Mouse (Mus musculus) lung, adult 2 months (tissue): ENCODE results near the gene Dyrk3. TPM values are rescaled to one million over a fixed set of nuclear protein-coding genes. Genes with fewer than 3 reads are reported as not detected.

ENCODE experiments used
- DNase-seq: peaks from one replicate; pipeline ENCODE4 v3.0.0; 2022
- H3K4me1 ChIP-seq: fragments of 200-500 bp; 2 replicates; pipeline ENCODE4 v1.6.1; 2011; ENCODE audit warnings: low read length; ENCODE audit not compliant: control insufficient read depth, insufficient read depth
- H3K4me3 ChIP-seq: fragments of 200-500 bp; replicated peaks from 2 replicates; pipeline ENCODE3; 2011; ENCODE audit warnings: low read depth, mild to moderate bottlenecking, control low read depth, low read length; ENCODE audit errors: extremely low read depth
- CTCF ChIP-seq: fragments of 200-500 bp; IDR thresholded peaks from 2 replicates; pipeline ENCODE4 v1.5.1; 2011; ENCODE audit warnings: mild to moderate bottlenecking, low read length, control low read depth; ENCODE audit not compliant: insufficient read depth
- POLR2A ChIP-seq: fragments of 200-500 bp; IDR thresholded peaks from 2 replicates; pipeline ENCODE4 v1.6.1; 2011; ENCODE audit warnings: low read depth, mild to moderate bottlenecking, control low read depth, low read length, borderline replicate concordance; ENCODE audit errors: extremely low read depth
- WGBS: fragments of 180-500 bp; shearing (Covaris S2); methylation state at CpG from one replicate; pipeline ENCODE4 v1.1.7; 2018; 5-methylcytosine and 5-hydroxymethylcytosine counted together
- polyA plus RNA-seq: library from polyadenylated mRNA; depleted of rRNA; stranded (reverse); fragments of >200 nt; gene quantifications from 2 replicates; pipeline ENCODE4 v1.2.3, GENCODE M21; 2012

Dyrk3 gene
- polyA plus RNA-seq, 1 experiment = 1.9 TPM

GRCm38 (mm10) chr1:131180386-131180785 lies 42.2 kb upstream of the Dyrk3 start:
- no peaks in the 10 kb centered on the region; the same call in 1 of the 2 replicates for H3K4me1 ChIP-seq
- 96% methylated on average over 7 of the region's 7 CpGs for WGBS
- no peak overlapping the region for H3K4me3 ChIP-seq
- TF ChIP-seq CTCF (no peak), POLR2A (no peak)
- no peak for DNase-seq

- Histone ChIP-seq H3K4me3 (no peak overlapping the region), H3K4me1 (no peaks in the 10 kb centered on the region; the same call in 1 of the 2 replicates)
- DNase-seq = no peak
- 79% methylated on average over 5 of the region's 5 CpGs for WGBS
- TF ChIP-seq POLR2A (no peak), CTCF (no peak)
Measured at GRCm38 (mm10) chr1:131178083-131178482, 39.9 kb upstream of the Dyrk3 start.

- DNase-seq = no peak
- H3K4me3 ChIP-seq = no peak overlapping the region
- 50% methylated on average over 4 of the region's 4 CpGs for WGBS
- H3K4me1 ChIP-seq = no peaks in the 10 kb centered on the region; the same call in 1 of the 2 replicates
- TF ChIP-seq CTCF = no peak
- TF ChIP-seq POLR2A = no peak
Measured at GRCm38 (mm10) chr1:131177249-131177648, 39.1 kb upstream of the Dyrk3 start.

- DNase-seq = no peak
- TF ChIP-seq POLR2A (no peak), CTCF (no peak)
- Histone ChIP-seq H3K4me1 (no peaks in the 10 kb centered on the region; the same call in 1 of the 2 replicates), H3K4me3 (no peak overlapping the region)
- WGBS = 97% methylated on average over 8 of the region's 8 CpGs
Measured at GRCm38 (mm10) chr1:131175819-131176218, 37.7 kb upstream of the Dyrk3 start.

- H3K4me1 ChIP-seq = no peaks in the 10 kb centered on the region; the same call in 1 of the 2 replicates
- 100% methylated on average over 1 of the region's 1 CpGs for WGBS
- no peak for DNase-seq
- H3K4me3 ChIP-seq = no peak overlapping the region
- TF ChIP-seq POLR2A (no peak), CTCF (no peak)
Measured at GRCm38 (mm10) chr1:131175189-131175588, 37.0 kb upstream of the Dyrk3 start.

GRCm38 (mm10) chr1:131174299-131174861 lies 36.2 kb upstream of the Dyrk3 start:
- 75% methylated on average over 12 of the region's 12 CpGs for WGBS
- TF ChIP-seq POLR2A = no peak
- no peak for TF ChIP-seq CTCF
- DNase-seq = no peak
- Histone ChIP-seq H3K4me1 (no peaks in the 10 kb centered on the region; the same call in 1 of the 2 replicates), H3K4me3 (no peak overlapping the region)

- 45% methylated on average over 6 of the region's 6 CpGs for WGBS
- Histone ChIP-seq H3K4me1 (no peaks in the 10 kb centered on the region; the same call in 1 of the 2 replicates), H3K4me3 (no peak overlapping the region)
- TF ChIP-seq POLR2A (no peak), CTCF (no peak)
- DNase-seq = no peak
Measured at GRCm38 (mm10) chr1:131173809-131174208, 35.7 kb upstream of the Dyrk3 start.

- no peaks in the 10 kb centered on the region; the same call in 1 of the 2 replicates for H3K4me1 ChIP-seq
- no peak for DNase-seq
- TF ChIP-seq POLR2A (peak; percentile 62; the same call in 1 of the 2 replicates), CTCF (no peak)
- WGBS = 65% methylated on average over 7 of the region's 7 CpGs
- no peak overlapping the region for H3K4me3 ChIP-seq
Measured at GRCm38 (mm10) chr1:131173001-131173400, 34.9 kb upstream of the Dyrk3 start.

- Histone ChIP-seq H3K4me1 (no peaks in the 10 kb centered on the region), H3K4me3 (no peak overlapping the region)
- DNase-seq = no peak
- TF ChIP-seq POLR2A (no peak), CTCF (no peak)
- WGBS = 93% methylated on average over 10 of the region's 10 CpGs
Measured at GRCm38 (mm10) chr1:131167612-131168011, 29.5 kb upstream of the Dyrk3 start.

GRCm38 (mm10) chr1:131164427-131164826 lies 26.3 kb upstream of the Dyrk3 start:
- H3K4me3 ChIP-seq = no peak overlapping the region
- TF ChIP-seq POLR2A (no peak), CTCF (no peak)
- WGBS = 76% methylated on average over 6 of the region's 6 CpGs
- peaks cover 6% of the 10 kb centered on the region; the same call in 1 of the 2 replicates for H3K4me1 ChIP-seq
- DNase-seq = no peak
